Mouse (Mus musculus) CH12.LX (cell line): ENCODE results near the gene Hist1h2bk. TPM values are rescaled to one million over a fixed set of nuclear protein-coding genes. Genes with fewer than 3 reads are reported as not detected.

Source experiments
- DNase-seq: peaks from one replicate; pipeline ENCODE4 v3.0.0-alpha.2; 2013; ENCODE audit errors: extremely low read depth
- H3K27ac ChIP-seq: 2 replicates; pipeline ENCODE4 v1.5.1; 2012; ENCODE audit warnings: low read depth, mild to moderate bottlenecking, control low read depth, moderate library complexity; ENCODE audit not compliant: insufficient read depth
- H3K27me3 ChIP-seq: replicated peaks from 2 replicates; pipeline ENCODE3; 2012; ENCODE audit warnings: inconsistent platforms
- H3K36me3 ChIP-seq, 2 experiments: replicated peaks in 1 of 2; 2 replicates each; pipeline versions ENCODE3 to v1.6.1; 2012; ENCODE audit warnings: inconsistent platforms in 1 of 2, low read length in 1 of 2, mild to moderate bottlenecking in 1 of 2, mixed read lengths in 1 of 2, moderate library complexity in 1 of 2; ENCODE audit not compliant: control insufficient read depth in 1 of 2, insufficient read depth in 1 of 2
- H3K4me1 ChIP-seq, 2 experiments: 2 replicates each; pipeline ENCODE4 v1.6.1; 2012; ENCODE audit warnings: inconsistent platforms in 1 of 2, moderate library complexity in 1 of 2; ENCODE audit not compliant: insufficient read depth in 2 of 2, control insufficient read depth in 1 of 2
- H3K4me2 ChIP-seq: 2 replicates; pipeline ENCODE4 v1.6.1; 2012; ENCODE audit warnings: low read depth, mild to moderate bottlenecking, control low read depth; ENCODE audit not compliant: poor library complexity, insufficient read depth, severe bottlenecking
- H3K4me3 ChIP-seq, 3 experiments: fragments of 150-350 bp in 1 of 3; sonication (generic) in 1 of 3; replicated peaks in 1 of 3; 2 replicates each; pipeline versions ENCODE3 to v1.5.1; 2011 to 2012; ENCODE audit warnings: low read depth in 2 of 3, low read length in 2 of 3, mild to moderate bottlenecking in 2 of 3, moderate library complexity in 2 of 3, control low read depth in 1 of 3, improper control_type of control experiment in 1 of 3, inconsistent platforms in 1 of 3, mixed read lengths in 1 of 3; ENCODE audit not compliant: poor library complexity in 1 of 3
- H3K79me2 ChIP-seq: replicated peaks from 2 replicates; pipeline ENCODE4 v1.6.1; 2012; ENCODE audit warnings: mild to moderate bottlenecking, moderate library complexity; ENCODE audit not compliant: control insufficient read depth, poor library complexity, insufficient read depth, severe bottlenecking; ENCODE audit errors: extremely low read depth
- H3K9ac ChIP-seq: 2 replicates; pipeline ENCODE4 v1.6.1; 2012; ENCODE audit warnings: low read depth, mild to moderate bottlenecking, control low read depth, moderate library complexity; ENCODE audit not compliant: insufficient read depth
- H3K9me3 ChIP-seq: replicated peaks from 2 replicates; pipeline ENCODE3; 2012; ENCODE audit warnings: low read length, inconsistent platforms, mixed read lengths
- MAX ChIP-seq: IDR thresholded peaks from 2 replicates; pipeline ENCODE4 v1.6.1; 2011; ENCODE audit warnings: low read length, improper control_type of control experiment
- MAZ ChIP-seq: IDR thresholded peaks from 2 replicates; pipeline ENCODE4 v1.6.1; 2012; ENCODE audit warnings: low read depth, mild to moderate bottlenecking, inconsistent platforms, low read length, improper control_type of control experiment, moderate library complexity
- MXI1 ChIP-seq: IDR thresholded peaks from 2 replicates; pipeline ENCODE4 v1.6.1; 2011; ENCODE audit warnings: mild to moderate bottlenecking, low read depth, low read length, improper control_type of control experiment
- MYC ChIP-seq: IDR thresholded peaks from 2 replicates; pipeline ENCODE4 v1.6.1; 2011; ENCODE audit warnings: low read depth, mild to moderate bottlenecking, improper control_type of control experiment, low read length
- SMC3 ChIP-seq: IDR thresholded peaks from 2 replicates; pipeline ENCODE4 v1.6.1; 2011; ENCODE audit warnings: low read depth, low read length, improper control_type of control experiment
- TBP ChIP-seq: conservative IDR thresholded peaks from 2 replicates; pipeline ENCODE4 v1.6.1; 2011; ENCODE audit warnings: low read depth, low read length, improper control_type of control experiment
- TCF12 ChIP-seq: IDR thresholded peaks from 2 replicates; pipeline ENCODE4 v1.6.1; 2014; ENCODE audit warnings: low read depth, mild to moderate bottlenecking, inconsistent platforms, low read length, improper control_type of control experiment
- ZMIZ1 ChIP-seq: IDR thresholded peaks from 2 replicates; pipeline ENCODE4 v1.6.1; 2012; ENCODE audit warnings: low read depth, mild to moderate bottlenecking, inconsistent platforms, low read length, improper control_type of control experiment
- dilution Hi-C: fragments of 300-500 bp; cut with MboI; formaldehyde crosslinking; loops from 2 replicates; pipeline ENCODE4 v1.14.3; 2020; ENCODE audit warnings: low sequenced_read_pairs; ENCODE audit not compliant: extremely low pct_unique_long_range_greater_than_20kb, extremely low pct_ligation_motif_present
- in situ Hi-C: fragments of 300-500 bp; cut with MboI; formaldehyde crosslinking; loops from 3 replicates; pipeline ENCODE4 v1.14.3; 2019; ENCODE audit warnings: low sequenced_read_pairs, low pct_ligation_motif_present, low pct_unique_long_range_greater_than_20kb, mixed read lengths
- polyA plus RNA-seq: library from polyadenylated mRNA; unstranded; fragments of >175 nt; gene quantifications from 2 replicates; pipeline ENCODE4 v1.2.1, GENCODE M21; 2012; ENCODE audit warnings: low read depth; ENCODE audit not compliant: insufficient read length
- total RNA-seq, 2 experiments: library from RNA; depleted of rRNA; stranded (reverse); fragments of 300-350 nt in 1 of 2; fragments of >200 nt in 1 of 2; gene quantifications; 2 replicates each; pipeline ENCODE4 v1.2.3; 2012 to 2014

Hist1h2bk gene
- total and polyA plus RNA-seq, 3 experiments: 8.1 to 2,636 (median 47.2) TPM

DNA sequence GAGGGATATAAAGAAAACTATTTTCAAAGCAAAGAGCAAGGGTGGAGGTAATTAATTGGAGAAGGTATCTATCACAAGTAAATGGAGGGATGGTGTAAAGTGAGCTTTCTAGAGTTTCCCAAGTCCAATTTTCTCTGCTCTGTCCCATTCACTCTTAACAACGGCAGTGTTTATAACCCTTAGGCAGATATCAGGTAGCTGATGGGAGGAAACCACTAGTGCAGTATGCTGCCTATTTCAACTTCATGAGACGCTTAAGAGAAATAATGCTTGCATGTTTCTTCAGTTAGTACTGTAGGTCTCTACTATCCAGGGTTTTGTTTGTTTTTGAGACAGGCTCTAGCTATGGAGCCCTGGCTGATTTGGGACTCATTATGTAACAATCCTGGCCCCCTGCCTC, 1.7 kb downstream of the Hist1h2bk start:
- no peak for TF ChIP-seq ZMIZ1
- TF ChIP-seq, all 38 proteins: peak for 0
- Histone ChIP-seq H3K27ac (no peak overlapping the region; the same call in 1 of the 2 replicates), H3K27me3 (no peaks in the 10 kb centered on the region), H3K4me1 (peaks cover 0 to 36% of the 10 kb centered on the region in 2 experiments; a peak in 2 of 4 replicates), H3K36me3 (no peaks in the 10 kb centered on the region), H3K4me2 (no peak overlapping the region), H3K9ac (peak overlapping the region; percentile 69; the same call in 1 of the 2 replicates), H3K4me3 (no peak overlapping the region), H3K79me2 (no peaks in the 10 kb centered on the region), H3K9me3 (no peaks in the 10 kb centered on the region)
- in situ Hi-C loops (loop anchor here (10.0 to 25.0 kb wide), 3 partner anchors 293 to 1725 kb away; partner anchors contain the start of genes Hist1h1a, Hist1h2ab, Hist1h3a and Hist1h3b), dilution Hi-C loops (no loop called here)
- no peak for DNase-seq

- 0 out of 2 replicates have a peak overlapping the region, but pooled peaks have one; percentile 36 for H3K4me2 ChIP-seq
- no peak overlapping the region for H3K27ac ChIP-seq
- no peak for DNase-seq
- no peaks in the 10 kb centered on the region for H3K79me2 ChIP-seq
- TF ChIP-seq TBP (0 out of 2 replicates have a peak, but pooled peaks have one; percentile 25), MAZ (no peak)
- no peaks in the 10 kb centered on the region for H3K27me3 ChIP-seq
- dilution Hi-C loops (no loop called here), in situ Hi-C loops (loop anchor here (10.0 to 25.0 kb wide), 3 partner anchors 295 to 1723 kb away; partner anchors contain the start of genes Hist1h1a, Hist1h2ab, Hist1h3a and Hist1h3b)
- no peaks in the 10 kb centered on the region for H3K36me3 ChIP-seq
- H3K4me1 ChIP-seq: peaks cover 0 to 24% of the 10 kb centered on the region in 2 experiments; a peak in 2 of 4 replicates
- H3K9ac ChIP-seq: no peak overlapping the region
- no peaks in the 10 kb centered on the region for H3K9me3 ChIP-seq
- no peak overlapping the region for H3K4me3 ChIP-seq
Observed at GRCm38 (mm10) chr13:22039364-22039763, 3.7 kb downstream of the Hist1h2bk start.

GRCm38 (mm10) chr13:22039951-22040463, 4.3 kb downstream of the Hist1h2bk start:
- dilution Hi-C loops: no loop called here
- in situ Hi-C loops: loop anchor here (10.0 to 25.0 kb wide), 4 partner anchors 295 to 1722 kb away; partner anchors contain the start of genes Abt1, Hist1h1a, Hist1h2ab and Hist1h3a
- H3K27ac ChIP-seq: peak overlapping the region; percentile 96
- TF ChIP-seq TCF12 (0 out of 2 replicates have a peak, but pooled peaks have one; percentile 6), SMC3 (no peak), MXI1 (peak; percentile 1; the same call in 1 of the 2 replicates), MYC (0 out of 2 replicates have a peak, but pooled peaks have one; percentile 19), MAX (no peak)
- TF ChIP-seq, all 38 proteins: peak for 3
- no peaks in the 10 kb centered on the region for H3K9me3 ChIP-seq
- H3K27me3 ChIP-seq: no peaks in the 10 kb centered on the region
- peaks cover 0 to 31% of the 10 kb centered on the region in 2 experiments; a peak in 2 of 4 replicates for H3K4me1 ChIP-seq
- peak overlapping the region; percentile 36 to 67 (median 41) for H3K4me3 ChIP-seq
- no peaks in the 10 kb centered on the region for H3K79me2 ChIP-seq
- peak overlapping the region; percentile 81 for H3K9ac ChIP-seq
- peak overlapping the region; percentile 96 for H3K4me2 ChIP-seq
- no peaks in the 10 kb centered on the region for H3K36me3 ChIP-seq
- DNase-seq: peak; percentile 45
